Mouse (Mus musculus) layer of hippocampus, postnatal 36 days (tissue): ENCODE results near the gene Nav3. TPM values are rescaled to one million over a fixed set of nuclear protein-coding genes. Genes with fewer than 3 reads are reported as not detected.
"Not testable (repeated sequence)": the region's sequence is repeated elsewhere in the genome, so short reads cannot be mapped to it uniquely, and the experiment has no call there.

Experiments used
- DNase-seq, 2 experiments: peaks; one replicate each; pipeline ENCODE4 v3.0.0; 2022
- total RNA-seq, 2 experiments: library from RNA; stranded (reverse); gene quantifications; 2 replicates each; pipeline ENCODE4 v1.2.3; 2021

Nav3 gene
- total RNA-seq, 2 experiments from 2014 or later: 78.4 to 96.7 TPM

- no peak for DNase-seq
Observed at GRCm38 (mm10) chr10:110076575-110076974, 379.4 kb downstream of the Nav3 start.

- no peak for DNase-seq
Observed at GRCm38 (mm10) chr10:110072355-110072754, 383.6 kb downstream of the Nav3 start.

GRCm38 (mm10) chr10:110061166-110061565 is 394.8 kb downstream of the Nav3 start:
- no peak for DNase-seq

- no peak for DNase-seq
Observed at GRCm38 (mm10) chr10:110037547-110037946, 418.5 kb downstream of the Nav3 start.

GRCm38 (mm10) chr10:110034582-110035099 is 421.4 kb downstream of the Nav3 start:
- DNase-seq: no peak

GRCm38 (mm10) chr10:110024897-110025296 is 431.1 kb downstream of the Nav3 start:
- DNase-seq: not testable (repeated sequence)

GRCm38 (mm10) chr10:110022100-110022499 is 433.9 kb downstream of the Nav3 start:
- DNase-seq: no peak

- no peak for DNase-seq
Observed at GRCm38 (mm10) chr10:110019266-110019866, 436.6 kb downstream of the Nav3 start.

- DNase-seq: not testable (repeated sequence)
Observed at GRCm38 (mm10) chr10:110001328-110001727, 454.7 kb downstream of the Nav3 start.

GRCm38 (mm10) chr10:110000755-110001247 is 455.2 kb downstream of the Nav3 start:
- no peak for DNase-seq

- no peak for DNase-seq
Observed at GRCm38 (mm10) chr10:109999904-110000303, 456.1 kb downstream of the Nav3 start.

GRCm38 (mm10) chr10:109994302-109994701 is 461.7 kb downstream of the Nav3 start:
- DNase-seq: no peak

- peak; percentile 14 for DNase-seq
Observed at GRCm38 (mm10) chr10:109985824-109986485, 470.0 kb downstream of the Nav3 start.

GRCm38 (mm10) chr10:109976351-109976750 is 479.7 kb downstream of the Nav3 start:
- no peak for DNase-seq

- no peak for DNase-seq
Observed at GRCm38 (mm10) chr10:109974177-109974576, 481.8 kb downstream of the Nav3 start.

GRCm38 (mm10) chr10:109973483-109973882 is 482.5 kb downstream of the Nav3 start:
- DNase-seq: no peak

GRCm38 (mm10) chr10:109950296-109950695 is 505.7 kb downstream of the Nav3 start:
- no peak for DNase-seq

GRCm38 (mm10) chr10:109929319-109929622 is 526.7 kb downstream of the Nav3 start:
- no peak for DNase-seq

- no peak for DNase-seq
Observed at GRCm38 (mm10) chr10:109928547-109929318, 527.3 kb downstream of the Nav3 start.

GRCm38 (mm10) chr10:109926149-109926548 is 529.9 kb downstream of the Nav3 start:
- DNase-seq: no peak

- DNase-seq: no peak
Observed at GRCm38 (mm10) chr10:109924136-109924535, 531.9 kb downstream of the Nav3 start.

- no peak for DNase-seq
Observed at GRCm38 (mm10) chr10:109921368-109921767, 534.6 kb downstream of the Nav3 start.

GRCm38 (mm10) chr10:109920607-109921187 is 535.3 kb downstream of the Nav3 start:
- peak; percentile 53 to 58 for DNase-seq
